Mouse (Mus musculus) cerebral cortex, adult 2 months (tissue): Measurements from ENCODE around the gene Hapln3.

Source experiments
- WGBS: fragments of 180-500 bp; shearing (Covaris S2); methylation state at CpG from one replicate; pipeline ENCODE4 v1.1.7; 2018; 5-methylcytosine and 5-hydroxymethylcytosine counted together

Gene Hapln3

GRCm38 (mm10) chr7:79079212-79079611, 51.6 kb downstream of the Hapln3 start:
- 31% methylated on average over 3 of the region's 3 CpGs for WGBS

- WGBS = 76% methylated on average over 4 of the region's 4 CpGs
These were observed 62.6 kb downstream of the Hapln3 start for GRCm38 (mm10) chr7:79068231-79068630.

GRCm38 (mm10) chr7:79067466-79067865, 63.4 kb downstream of the Hapln3 start:
- 47% methylated on average over 7 of the region's 7 CpGs for WGBS
